Mouse (Mus musculus) lung, postnatal 36 days (tissue): Measurements from ENCODE around the gene Arhgef25.

ENCODE experiments used
- DNase-seq: peaks from one replicate; pipeline ENCODE4 v3.0.0; 2022; ENCODE audit warnings: mixed read lengths

Gene Arhgef25

DNA sequence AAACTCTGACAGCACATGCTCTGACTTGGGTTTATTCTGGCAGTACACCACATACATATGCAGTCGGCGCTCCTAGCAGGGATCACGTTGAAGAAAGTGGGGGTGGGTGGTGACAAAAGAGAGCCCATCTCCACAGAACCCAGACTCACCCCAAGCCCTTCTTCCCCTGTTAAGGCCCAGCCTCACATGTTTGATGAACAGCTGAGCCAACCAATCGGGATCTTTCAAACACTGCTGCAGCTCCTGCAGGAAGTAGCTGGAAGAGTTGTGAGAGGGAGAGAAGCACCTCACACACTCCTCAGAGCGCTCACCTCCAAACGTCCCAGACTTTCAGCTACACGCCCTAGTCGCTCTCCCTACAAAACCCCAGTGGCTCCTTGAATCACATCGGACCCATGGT lies 4.8 kb downstream of the Arhgef25 start:
- DNase-seq, result no peak

DNA sequence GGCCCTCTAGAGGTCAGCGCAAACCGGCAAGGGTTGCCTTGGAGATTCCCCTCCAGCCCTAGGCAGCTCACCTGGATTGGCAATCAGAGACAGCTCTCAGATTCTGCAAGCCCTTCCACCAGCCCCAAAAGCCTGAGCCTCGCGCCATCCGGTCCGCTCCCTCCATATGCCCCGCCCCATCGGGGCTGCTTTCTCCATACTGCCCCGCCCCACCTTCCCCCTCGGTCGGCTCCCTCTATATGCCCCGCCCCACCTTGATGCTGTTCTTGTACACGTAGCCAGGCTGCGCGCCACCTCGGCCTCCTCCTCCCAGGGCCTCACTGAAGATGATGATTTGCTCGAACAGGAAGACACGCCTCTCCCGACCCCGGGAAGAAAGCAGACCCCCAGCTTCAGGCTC lies 6.1 kb downstream of the Arhgef25 start:
- DNase-seq, result no peak

DNA sequence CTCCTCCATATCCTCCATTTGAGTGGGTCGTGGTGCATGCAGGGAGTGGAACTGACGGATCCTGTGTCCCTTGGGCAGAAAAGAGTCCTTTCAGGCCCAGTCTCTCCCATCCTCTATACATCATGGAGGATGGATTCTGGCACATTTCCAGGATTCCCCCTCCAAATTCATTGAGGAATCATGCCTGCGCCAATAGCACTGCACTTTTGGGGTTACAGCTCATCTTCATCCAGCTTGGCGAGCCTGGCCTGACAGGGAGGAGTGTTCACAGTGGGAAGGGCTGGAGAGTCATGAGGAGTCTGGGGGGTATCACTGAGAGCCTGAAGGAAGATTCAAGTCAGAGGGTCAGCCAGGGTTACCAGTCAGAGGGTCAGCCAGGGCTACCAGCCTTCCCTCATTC lies 7.3 kb downstream of the Arhgef25 start:
- DNase-seq, result no peak

DNA sequence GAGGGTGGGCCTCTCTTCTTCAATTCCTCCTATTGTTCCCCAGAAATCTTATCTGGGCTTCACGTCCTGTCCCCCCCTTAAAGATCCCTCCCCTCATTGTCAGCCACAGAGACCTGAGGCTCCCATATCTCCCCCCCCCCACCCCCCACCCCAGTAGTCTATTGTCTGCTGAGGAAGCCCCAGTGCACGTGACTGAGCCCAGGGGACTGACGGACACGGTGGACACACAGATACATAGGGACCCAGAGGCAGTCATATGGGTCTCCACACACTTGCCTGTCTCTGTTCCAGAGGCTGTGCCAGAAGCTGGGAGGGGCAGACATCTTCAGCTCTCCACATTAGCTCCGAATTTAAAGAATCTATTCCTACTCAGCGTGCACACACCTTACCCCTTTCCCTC lies 8.3 kb downstream of the Arhgef25 start:
- DNase-seq, result no peak

DNA sequence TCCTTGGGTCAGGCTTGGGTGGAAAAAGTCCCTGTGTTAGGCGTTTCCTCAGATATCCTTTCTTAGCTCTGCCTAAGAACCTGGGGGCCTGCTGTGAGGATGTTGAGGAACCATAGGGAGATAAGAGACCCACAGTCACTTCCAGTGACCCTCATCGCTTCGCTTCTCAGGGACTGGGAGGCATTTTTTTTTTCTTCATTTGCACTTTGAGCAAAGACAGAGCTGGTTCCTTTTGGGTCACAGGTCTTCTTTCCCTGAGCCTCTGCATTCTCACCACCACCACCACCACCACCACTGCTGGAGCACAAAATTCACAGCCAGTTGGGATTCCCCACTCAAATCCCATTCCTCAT lies 9.2 kb downstream of the Arhgef25 start:
- no peak for DNase-seq

DNA sequence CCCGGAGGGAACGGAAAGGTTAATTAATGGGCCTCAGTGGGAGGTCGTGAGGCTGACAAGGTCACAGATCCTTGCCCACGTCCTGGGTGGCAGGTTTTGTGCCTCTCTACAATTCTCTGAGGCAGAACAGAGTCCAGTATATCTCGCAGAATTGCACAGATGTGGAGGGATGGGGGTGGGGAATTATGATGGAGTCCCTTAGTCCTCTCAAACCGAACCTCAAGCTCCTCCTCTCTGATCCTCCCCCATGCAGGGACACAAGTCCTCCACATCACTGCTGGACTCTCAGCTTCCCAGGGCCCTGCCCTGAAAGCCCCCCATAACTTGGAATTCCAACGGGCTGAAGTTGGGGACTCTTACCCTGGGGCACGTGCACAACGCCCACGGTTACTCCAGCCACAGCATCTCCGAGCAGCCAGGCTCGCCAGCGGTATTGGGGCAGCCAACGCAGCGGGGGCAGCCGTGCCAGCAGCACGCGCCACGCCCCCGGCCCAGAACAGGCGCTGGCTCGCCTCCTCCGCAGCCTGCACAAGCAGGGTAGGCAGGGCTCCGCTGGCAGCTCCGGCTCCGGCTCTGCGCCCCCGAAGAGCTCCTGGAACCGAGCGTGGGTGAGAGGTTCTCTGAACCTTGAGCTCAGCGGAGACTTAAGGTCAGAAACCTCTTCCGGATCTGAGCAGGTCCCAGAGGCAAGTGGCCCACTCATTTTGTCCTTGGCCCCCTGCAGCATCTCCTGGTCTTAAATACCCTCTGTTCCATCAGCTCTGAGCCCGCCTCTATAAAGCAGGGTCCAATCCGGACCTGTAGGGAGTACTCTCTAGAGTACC lies 9.8 kb downstream of the Arhgef25 start, which contains the start of gene Slc26a10:
Slc26a10 (minus strand) TSS at position 775 of the 824 bp plus-strand sequence.
- no peak for DNase-seq

DNA sequence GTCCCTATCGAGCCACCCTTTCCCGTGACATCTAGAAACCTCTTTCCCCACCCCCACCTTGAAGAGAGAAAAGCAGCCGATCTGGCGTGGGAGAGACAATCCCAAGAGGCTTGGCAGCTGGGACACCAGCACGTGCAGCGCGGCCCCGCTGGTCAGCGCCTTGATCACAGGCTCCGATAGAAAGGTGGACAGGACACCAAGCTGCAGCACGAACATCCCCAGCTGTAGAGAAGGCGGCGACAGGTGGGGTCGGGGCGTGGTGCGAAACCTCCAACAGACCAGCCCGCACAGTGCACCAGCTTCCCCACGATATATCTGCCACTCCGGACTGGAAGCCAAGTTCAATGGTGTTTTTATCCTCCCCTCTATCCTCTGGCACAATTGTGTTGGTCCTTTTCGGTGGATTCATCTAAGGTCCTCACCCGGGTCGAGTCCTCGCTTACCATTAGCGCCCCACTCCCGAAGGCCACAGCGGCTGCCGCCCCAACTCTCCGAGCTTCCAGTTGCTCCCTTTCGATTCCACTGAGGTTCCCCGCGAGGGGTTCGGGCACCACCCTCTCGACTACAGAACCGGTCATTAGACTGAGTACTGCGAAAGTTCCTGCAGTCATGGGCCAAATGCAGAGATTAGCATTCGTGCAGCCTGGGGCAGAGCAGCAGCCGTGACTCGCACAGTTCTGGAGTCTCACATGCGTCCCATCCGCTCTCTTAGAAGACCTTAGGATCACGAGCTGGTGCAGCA lies 11.4 kb downstream of the Arhgef25 start:
- DNase-seq, result no peak

DNA sequence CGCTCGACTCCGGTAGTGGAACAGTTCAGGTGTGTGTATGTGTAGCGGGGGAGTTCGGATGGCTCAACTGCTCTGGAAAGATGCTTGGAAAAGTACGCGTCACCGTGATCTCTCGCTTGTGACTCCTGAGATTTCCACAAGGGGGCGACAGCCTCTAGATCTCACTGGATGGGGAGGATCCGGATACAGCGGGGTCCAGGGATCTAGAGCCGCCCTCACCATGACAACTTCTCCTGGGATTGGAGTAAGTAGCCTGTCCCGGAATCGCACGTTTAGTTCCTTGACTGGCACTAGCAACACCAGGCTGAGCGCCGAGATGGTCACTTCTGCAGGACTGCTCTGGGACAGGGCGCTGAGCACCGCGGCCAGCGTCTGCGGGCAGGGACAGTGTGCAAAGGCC lies 12.2 kb downstream of the Arhgef25 start:
- DNase-seq, result peak; percentile 85

DNA sequence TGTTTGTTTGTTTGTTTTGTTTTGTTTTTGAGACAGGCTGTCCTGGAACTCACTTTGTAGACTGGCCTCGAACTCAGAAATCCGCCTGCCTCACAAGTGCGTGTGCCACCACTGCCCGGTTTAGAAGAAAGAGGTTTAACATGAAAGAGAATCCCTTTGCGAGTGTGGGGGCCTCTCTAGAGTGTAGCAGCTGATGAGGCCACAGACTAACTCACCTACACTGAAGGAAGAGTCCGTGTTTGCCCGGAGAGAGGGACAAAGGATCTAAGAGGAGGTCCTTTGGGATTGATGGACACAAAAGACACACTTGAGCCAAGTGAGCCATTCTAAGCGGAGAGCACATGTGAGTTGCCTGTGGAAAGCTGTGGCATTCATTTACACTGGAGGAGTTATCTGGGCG lies 12.6 kb downstream of the Arhgef25 start:
- no peak for DNase-seq

DNA sequence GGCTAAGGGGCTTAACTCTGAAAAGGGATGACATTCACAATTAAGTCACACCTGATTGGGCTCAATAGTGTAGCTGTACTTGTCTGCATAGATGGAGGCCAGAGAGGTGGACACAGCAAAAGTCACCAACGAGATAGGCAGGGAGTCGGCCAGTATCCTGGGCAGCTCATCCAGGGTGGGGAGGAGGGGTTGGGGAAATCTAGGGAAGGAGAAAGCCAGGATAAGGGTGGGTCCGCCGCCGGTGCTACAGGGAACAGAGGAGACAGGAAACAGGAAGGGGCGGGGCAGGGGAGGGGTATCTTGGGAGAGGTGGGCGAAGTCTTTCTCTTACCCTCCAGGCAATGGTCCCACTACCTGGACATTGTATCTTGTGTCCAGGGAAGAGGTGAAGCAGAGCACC lies 13.1 kb downstream of the Arhgef25 start:
- DNase-seq, result no peak

DNA sequence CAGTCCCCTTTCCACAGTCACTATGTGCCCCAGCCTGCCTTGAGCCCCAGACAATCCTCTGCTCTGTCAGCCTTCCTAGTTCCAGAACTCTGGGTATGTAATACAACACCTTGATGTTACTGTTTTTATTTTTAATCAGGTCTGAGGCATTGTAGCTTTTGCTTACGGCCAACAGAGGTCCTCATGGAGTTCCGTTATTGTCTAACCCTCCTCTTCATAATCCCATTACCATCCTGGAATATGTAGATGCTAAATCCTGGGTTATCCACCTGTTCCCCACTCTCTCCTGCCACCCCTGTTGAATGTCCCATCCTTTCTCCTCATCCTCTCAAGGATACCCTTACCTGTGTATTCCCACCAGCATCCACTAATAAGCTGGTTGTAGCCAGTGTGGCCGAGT lies 13.7 kb downstream of the Arhgef25 start:
- no peak for DNase-seq

DNA sequence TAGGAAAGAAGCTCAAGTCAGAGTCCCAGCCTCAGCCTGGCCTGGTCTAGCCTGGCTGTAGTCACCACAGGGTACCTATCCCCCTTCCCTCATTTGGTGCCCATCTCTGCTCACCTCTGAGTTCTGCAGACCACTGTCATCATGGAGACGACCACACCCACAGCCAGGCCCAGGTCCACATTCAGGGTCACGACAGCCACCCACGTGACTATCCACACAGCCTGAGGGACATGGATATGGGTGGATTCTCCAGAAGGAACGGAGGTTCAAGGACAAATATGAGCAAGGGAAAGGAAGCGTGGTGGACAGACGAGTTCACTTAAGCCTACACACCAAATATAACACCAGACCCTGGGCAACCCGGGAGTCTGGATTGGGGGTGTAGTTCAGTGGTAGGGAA lies 15.7 kb downstream of the Arhgef25 start:
- DNase-seq, result no peak

DNA sequence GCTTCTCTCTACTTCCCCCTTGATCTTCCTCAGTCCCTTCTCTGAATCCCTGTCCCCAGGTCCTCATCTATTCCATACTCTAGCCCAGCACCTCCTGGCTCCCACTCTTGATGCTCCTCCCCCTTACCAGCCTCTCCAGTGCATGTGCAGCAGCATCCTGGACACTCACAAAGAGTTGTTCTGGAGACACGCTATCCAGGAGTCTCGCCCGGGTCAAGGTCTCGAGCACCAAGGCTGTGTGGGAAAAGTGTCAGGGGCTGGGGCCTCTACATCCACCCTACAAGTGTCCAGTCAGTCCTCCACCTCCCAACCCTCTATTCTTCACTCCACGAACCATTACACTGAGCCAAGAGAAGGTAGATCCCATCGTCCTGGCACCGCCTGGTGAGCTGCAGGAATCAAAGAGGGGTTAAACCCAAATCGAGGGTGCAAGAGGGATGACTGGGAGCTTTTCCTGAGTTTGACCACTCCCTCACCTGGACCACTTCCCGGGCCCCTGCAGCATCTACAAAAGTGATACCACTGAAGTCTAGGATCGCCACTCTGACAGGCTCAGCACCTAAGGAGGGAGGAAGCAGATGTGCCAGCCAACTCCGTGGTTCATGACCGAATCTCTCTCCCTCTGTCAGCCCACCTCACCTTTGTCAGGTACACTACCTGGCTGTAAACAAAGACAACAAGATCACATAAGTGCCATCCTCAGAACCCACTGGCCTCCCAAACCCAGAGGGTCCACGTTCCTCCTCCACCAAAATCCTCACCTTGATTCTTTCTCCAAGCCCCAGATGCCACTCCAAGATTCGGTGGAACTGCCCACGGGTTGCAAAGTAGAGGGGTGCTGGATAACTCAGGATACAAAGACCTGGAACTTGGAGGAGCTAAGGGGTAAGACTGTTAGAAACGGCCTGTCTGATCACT lies 16.5 kb downstream of the Arhgef25 start:
- DNase-seq, result no peak

DNA sequence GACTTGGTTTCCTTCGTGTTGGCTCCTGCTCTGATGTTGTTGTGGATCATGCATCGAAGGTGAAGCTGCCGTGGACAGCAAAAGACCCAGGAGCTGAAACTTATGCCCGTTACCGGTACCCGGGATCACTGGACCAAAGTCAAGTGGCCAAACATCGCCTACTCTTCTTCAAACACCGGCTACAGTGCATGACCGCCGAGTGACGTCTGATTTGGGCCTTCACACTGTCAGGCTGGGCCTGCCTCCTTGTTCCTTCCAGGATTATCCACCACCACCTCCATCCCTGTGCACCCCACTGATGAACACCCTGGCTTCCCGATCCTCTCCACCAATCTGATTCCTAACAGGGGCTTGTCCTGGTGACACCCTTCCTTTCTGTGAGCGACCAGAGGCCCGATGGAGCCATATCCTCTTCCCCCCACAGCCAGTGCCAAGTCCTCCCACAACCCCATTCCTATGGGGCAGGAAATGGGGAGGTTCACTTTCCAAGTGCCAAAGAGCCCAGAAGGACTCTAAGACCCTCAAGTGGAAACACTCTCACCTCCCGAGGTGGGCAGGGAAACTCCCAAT lies 18.2 kb downstream of the Arhgef25 start:
- DNase-seq, result no peak

DNA sequence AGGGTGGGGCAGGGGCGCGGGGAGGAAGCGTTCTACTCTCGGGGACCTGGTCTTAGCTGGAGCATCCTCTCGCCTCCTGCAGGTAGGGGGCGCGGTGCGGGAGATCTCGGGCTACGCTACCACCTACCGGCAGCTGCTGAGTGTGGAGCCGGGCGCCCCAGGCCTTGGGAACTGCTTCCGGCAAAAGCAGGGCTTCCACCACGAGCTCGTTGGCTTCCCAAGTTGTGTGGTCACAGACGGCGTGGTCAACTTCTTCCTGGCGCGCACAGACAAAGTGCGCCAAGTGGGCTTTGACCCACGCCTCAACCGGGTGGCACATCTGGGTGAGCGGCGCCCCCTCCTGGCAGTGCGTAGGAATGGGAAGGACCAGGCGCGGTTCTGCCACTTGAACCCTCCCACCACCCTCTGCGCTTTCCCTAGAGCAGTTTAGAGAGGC lies 19.0 kb downstream of the Arhgef25 start:
- peak; percentile 81 for DNase-seq

DNA sequence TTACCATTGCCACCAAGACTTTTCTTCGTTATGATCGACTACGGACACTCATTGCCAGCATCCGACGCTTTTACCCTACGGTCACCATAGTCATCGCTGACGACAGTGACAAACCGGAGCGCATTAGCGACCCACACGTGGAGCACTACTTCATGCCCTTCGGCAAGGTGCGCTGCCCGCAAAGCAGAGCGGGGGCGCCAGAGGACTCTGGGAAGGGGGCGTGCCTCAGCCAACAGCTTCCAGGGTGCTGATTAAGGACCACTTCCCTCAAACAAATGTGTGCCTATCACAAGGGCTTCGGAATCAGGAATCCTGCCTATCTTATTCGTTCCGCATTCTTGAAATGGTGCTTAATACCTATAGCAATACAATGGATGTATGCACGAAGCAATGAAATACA lies 19.9 kb downstream of the Arhgef25 start:
- DNase-seq, result peak; percentile 47

DNA sequence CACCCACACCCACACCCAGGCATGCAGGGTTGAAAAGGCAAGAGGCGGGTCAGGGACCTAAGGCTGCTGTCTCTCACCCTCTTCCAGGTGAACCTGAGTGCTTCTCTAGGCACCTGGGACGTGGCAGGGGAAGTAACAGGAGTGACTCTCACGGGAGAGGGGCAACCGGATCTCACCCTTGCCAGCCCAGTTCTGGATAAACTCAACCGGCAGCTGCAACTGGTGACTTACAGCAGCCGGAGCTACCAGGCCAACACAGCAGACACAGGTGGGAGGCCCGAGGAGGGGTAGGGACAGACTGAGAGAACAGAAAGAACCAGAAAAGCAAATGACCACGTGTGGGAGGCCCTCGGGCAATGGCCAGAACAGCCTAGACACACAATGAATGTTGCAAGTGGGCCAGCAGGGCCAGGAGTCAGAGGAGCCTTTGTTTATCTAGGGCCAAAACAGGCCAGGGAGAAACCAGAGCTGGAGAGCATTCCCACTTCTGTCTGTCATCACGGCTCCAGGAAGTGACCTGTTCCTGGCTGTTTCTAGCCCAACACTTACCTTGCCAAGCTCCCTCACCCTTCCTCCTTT lies 22.2 kb downstream of the Arhgef25 start:
- DNase-seq, result peak; percentile 68

DNA sequence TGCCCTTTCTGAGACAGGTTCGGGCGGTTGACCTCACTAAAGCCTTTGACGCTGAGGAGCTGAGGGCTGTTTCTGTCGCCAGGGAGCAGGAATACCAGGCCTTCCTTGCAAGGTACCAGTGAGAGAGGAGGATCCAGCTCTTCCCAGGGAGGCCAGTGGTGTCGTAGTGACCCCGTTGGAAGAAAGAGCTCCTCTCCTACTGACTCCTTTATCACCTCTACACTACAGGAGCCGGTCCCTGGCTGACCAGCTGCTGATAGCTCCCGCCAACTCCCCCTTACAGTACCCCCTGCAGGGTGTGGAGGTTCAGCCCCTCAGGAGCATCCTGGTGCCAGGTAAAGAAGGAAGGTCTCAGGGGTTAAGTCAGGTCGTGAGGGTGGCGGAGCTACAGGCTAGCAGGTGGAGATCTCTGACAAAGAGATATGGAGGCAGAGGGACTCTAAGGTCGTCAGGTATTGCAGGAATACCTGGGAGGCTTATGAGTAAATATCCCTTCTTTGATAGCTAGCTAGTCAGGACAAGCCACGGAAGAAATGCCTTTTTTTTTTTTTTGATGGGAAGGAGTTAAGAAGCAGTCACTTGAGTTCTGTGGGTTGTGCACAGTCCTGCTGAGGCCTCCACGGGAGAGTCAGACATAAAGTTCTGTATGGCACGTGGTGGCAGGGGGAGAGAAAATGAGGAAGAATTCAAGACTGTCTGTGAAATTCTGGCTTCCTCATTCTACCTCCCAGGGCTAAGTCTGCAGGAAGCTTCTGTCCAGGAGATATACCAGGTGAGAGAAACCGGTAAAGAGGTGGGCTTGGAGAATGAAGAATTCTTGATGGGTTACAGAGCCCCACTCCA lies 22.9 kb downstream of the Arhgef25 start:
- DNase-seq, result peak; percentile 41

DNA sequence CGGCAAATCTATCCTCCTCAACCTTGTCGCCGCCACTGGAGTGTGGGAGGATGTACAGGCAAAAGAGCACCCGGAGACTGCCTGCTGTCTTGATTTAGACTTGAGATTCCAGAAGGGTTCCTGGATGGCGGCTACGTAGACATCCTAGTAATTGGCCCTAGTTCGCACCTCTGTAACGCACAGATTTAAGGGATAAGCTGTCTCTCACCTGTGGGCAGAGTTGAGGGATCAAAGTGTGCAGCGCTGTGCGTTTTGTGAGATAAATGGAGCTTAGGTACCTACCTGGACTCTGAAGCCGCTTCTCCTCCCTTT lies 23.5 kb downstream of the Arhgef25 start:
- DNase-seq, result no peak

DNA sequence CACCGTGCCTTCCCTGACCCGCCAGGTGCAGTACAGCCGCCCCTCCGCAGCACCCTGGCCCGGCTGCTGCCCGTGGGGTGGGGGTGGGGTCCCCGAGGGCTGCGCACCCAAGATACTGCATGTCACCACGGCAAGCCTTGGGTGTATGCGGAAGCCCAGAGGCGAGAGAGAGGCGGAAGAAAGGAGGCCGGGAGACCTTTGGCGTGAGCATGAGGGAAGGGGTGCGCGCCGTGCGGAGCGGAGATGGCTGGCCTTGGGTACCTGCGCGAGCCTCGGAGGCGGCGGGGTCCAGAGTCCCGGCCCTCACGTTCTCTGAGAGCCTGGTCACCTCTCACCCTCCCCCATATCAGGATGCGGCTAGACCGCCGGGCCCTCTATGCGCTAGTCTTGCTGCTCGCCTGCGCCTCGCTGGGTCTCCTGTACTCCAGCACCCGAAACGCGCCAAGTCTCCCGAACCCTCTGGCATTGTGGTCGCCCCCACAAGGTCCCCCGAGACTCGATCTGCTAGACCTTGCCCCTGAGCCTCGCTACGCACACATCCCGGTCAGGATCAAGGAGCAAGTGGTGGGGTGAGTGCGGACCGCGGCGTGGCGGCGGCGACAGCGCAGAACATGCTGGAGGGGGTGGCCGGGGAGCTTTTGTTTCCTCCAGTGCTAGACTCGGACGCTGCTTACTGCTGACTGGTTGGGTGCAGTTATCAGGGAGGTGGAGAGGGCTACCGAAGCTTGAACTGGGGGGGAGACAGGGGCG lies 24.1 kb downstream of the Arhgef25 start:
- DNase-seq, result peak; percentile 58

DNA sequence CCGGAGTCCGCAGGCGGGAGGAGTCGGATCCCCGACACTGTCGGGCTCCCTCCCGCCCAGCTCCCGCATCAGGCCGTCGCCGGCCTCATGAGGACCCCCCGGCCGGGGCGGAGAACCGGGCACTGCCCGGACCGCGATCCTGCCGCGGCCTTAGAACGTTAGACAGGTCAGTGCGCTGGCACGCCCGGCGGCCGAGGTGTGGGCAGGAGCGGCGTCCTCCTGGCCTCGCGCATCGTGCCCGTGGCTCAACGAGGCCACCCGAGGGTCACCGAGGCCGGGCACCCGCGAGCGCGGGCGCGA lies 24.6 kb downstream of the Arhgef25 start:
- DNase-seq, result no peak
